Mouse (Mus musculus) forelimb bud, embryonic 11.5 days (tissue): ENCODE data around the gene Zfp541.

ENCODE experiments used
- DNase-seq: peaks from one replicate; pipeline ENCODE4 v3.0.0-alpha.2; 2012; ENCODE audit warnings: low read depth, low spot score

Gene Zfp541

GRCm38 (mm10) chr7:16043861-16044435, 17.7 kb upstream of the Zfp541 start:
- peak; percentile 41 for DNase-seq

- peak; percentile 81 for DNase-seq
These were observed 17.1 kb upstream of the Zfp541 start for GRCm38 (mm10) chr7:16044531-16044930.

- no peak for DNase-seq
These were observed 16.1 kb upstream of the Zfp541 start for GRCm38 (mm10) chr7:16045538-16045937.

- DNase-seq, result peak; percentile 60
These were observed 15.5 kb upstream of the Zfp541 start for GRCm38 (mm10) chr7:16046101-16046480.

- DNase-seq, result peak; percentile 61
These were observed 14.9 kb upstream of the Zfp541 start for GRCm38 (mm10) chr7:16046481-16047337.

DNA sequence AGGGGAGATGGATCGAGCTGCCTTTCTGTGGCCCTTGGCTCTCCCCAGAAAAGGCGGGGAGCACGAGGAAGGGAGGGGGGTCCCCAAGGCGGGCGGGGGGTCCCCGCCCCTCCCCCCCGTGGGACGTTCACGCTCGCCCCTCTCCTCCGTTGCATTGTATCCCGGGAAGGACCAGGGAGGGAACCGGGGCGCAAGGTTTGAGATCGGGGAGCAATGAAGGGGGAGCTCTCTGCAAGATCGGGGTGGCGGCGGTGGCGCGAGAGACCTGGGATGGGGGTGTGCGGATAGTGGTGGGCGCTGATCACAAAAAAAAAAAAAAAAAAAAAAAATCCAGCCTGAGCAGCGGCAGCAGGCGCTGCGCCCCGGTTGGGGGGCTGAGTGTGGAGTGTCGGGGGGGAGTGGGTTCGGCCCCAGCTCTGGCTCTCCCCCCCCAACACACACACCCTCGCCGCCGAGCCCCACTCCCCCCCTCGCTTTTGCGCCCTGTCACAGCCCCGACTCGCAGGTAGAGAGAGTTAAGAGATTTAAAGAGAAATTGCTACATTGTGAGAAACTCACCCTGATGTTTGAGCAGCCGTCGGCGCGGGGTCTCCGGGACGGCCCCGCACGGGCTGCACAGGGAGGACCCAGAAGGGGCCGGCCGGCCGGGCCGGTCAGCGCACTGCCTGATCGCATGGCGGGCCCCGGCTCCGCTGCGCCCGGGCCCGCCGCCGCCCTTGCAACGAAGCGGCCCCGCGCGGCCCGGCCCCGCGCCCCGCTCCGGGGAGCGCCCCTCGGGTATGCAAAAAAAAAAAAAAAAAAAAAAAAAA, 14.1 kb upstream of the Zfp541 start, which contains the start of gene Bicra:
Bicra (minus strand) TSS at position 584 of the 809 bp plus-strand sequence.
- DNase-seq, result peak; percentile 88

DNA sequence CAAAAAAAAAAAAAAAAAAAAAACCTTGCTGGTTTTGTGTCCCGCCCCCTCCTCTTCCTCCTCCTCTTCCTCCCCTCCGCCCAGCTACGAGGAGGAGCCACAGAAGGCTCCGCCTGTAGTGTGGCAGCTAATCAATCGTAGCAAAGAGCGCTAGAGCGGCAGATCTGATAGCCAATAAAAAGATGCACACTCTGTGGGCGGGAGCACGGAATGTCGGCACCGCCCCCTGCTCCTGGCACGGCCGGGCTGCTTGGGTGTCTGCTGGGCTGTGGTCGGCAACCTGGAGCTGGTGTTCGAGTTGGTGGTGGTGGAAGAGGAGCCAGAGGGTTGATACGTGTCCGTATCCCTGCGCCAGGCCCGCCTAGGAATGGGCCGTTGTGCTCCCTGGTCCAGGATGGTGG, 13.4 kb upstream of the Zfp541 start:
- peak; percentile 99 for DNase-seq

- no peak for DNase-seq
These were observed 12.7 kb upstream of the Zfp541 start for GRCm38 (mm10) chr7:16048675-16049575.

DNA sequence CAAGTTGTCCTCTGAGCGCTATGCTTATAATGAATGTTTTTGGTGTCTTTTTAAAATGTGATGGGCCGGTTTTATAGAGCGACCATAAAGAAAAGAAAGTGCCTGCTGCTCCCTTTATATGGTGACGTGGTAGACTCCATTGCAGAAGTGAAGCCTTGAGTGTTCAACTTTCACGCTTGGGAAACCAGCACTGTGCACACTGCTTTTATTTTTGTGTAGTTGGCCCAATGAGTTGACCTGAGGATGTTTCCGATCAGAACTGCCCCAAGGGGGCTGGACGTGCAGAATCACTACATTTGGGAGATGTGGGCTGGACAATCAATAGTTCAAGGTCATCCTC, 12.1 kb upstream of the Zfp541 start:
- no peak for DNase-seq

- no peak for DNase-seq
These were observed 11.0 kb upstream of the Zfp541 start for GRCm38 (mm10) chr7:16050600-16050999.

DNA sequence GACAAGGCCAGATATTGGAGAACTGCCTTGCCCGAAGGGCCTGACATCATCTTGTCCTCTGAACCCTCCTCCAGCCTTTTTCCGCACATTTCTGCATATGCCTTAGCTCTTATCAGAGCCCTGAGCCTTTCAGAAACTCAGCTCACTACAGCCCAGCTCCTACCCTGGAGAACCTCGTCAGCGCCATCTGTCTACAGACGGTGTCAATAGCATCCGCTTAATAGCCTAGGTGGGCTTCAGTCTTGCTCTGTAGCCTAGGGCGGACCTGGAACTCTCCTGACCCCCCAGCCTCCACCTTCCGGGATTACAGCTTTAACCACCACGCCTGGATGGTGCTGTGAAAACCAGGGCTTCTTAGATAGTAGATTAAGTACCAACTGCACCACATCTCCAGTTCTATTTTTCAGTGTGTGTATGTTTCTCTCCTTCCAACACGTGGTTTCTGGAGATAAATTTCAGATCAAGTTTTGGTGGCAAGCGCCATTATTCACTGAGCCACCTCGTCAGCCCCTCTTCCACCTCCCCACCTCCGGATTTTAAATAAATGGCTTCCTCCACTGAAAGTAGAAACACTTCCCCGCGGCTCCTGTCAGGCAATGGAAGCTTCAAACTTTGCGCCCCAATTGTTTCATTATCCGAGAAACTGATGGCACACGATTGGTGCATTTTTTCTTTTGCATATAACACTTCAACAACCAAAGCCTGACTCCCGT, 9.6 kb upstream of the Zfp541 start:
- peak; percentile 77 for DNase-seq

DNA sequence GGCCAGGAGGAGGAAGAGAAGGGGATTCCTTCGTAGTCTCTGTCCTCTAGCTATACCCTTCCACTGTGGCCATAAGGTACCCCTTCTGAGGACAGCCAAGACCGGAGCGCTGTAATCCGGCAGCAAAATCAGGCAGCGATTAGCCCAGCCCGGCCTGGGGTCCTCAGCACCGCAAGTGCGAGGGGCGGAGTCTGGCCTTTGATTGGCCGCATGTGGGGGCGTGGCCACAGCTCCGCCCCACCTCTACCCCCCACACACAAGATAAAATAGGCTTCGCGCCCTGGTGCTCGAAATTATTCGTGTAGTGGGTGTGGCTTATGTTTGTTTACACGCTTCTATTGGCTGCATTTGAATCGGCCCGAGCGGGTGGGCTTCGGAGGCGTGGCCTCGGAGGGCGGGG, 8.9 kb upstream of the Zfp541 start:
- DNase-seq, result peak; percentile 97

GRCm38 (mm10) chr7:16053105-16053504, 8.5 kb upstream of the Zfp541 start:
- no peak for DNase-seq

DNA sequence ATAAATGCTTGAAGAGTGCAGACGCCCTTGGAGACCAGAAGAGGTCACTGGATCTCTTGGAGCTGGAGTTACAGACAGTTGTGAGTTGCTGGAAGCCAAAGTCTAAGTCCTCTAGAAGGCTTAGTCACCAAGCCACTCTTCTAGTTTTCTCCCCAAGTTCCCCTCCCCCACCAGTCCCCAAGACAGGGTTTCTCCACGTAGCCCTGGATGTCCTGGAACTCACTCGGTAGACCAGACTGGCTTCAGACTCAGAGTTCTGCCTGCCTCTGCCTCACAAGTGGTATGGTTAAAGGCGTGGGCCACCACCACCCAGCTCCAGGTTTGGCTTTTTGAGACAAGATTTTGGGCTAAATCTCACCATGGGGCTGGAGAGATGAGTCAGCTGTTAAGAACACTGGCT, 6.6 kb upstream of the Zfp541 start:
- no peak for DNase-seq

- no peak for DNase-seq
These were observed 5.9 kb upstream of the Zfp541 start for GRCm38 (mm10) chr7:16055665-16056064.

- DNase-seq, result peak; percentile 24
These were observed 5.0 kb upstream of the Zfp541 start for GRCm38 (mm10) chr7:16056459-16057135.

DNA sequence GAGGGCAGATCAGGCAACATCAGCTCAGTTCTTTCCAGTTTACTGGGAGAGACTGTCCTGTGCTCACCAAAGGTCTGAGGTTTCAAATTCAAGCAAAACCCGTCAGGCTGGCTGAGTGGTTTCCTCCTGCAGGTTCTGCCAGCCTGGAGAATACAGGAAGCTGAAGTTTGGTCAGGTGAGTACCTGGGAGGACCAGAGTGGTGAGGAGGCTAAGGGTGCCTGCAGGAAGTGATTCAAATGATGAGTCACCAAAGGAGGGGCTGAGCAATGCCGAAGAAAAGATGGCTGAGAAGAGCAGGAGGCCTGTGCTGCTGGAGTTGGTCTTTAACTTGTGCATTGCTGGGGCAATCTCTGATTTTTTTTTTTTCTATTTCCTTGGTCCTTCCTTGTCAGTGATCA, 4.5 kb upstream of the Zfp541 start:
- no peak for DNase-seq

DNA sequence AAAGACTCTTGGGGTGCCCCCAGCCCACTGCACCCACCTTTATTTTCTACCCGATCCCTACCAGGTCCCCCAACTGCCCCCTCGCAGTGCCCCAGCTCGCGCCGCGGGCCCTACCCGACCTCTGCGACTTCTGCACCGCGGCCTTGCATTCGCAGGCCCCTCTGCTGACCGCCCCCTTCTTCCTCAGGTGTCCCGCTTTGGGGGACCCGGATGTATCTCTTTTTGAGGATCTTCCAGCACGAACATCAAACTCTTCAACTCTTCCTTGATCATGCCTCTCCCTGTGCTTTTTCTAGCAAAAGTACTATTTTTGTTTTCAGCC, 446 bp downstream of the Zfp541 start:
- DNase-seq, result no peak

DNA sequence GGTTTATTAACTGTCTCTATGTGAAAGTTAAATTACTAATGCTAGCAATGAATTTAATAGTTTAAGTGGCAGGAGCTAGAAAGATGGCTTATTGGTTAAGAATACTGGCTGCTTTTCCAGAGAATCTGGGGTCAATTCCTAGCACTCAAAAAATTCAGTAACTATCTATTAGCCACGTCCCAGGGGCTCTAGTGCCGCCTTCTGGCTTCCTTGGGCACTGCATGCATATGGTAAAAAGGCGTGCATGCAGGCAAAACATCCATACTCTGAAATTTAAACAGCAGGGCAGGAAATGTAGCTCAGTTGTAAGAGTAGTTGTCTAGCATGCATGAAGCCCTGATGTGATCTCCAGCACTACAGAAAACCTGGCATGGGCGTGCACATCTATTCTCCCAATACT, 1.9 kb downstream of the Zfp541 start:
- DNase-seq, result no peak

DNA sequence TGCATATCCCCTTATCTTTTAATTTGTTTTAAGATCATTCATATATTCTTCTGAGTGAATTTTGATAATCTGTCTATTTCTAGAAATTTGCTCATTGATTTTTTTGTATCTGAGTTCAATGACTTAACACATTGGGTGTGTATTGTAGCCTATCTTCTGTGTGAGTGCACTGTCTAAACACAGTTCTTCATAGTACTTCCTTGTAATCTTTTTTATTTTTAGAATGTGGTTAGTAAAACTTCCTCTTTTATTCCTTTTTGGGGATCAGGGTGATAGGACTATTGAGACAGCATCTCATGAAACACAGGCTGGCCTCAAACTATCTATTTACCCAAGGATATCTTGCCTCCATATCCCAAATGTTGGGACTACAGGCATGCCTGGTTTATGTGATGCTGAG, 9.2 kb downstream of the Zfp541 start:
- no peak for DNase-seq
